Mouse (Mus musculus) limb, embryonic 15.5 days (tissue): ENCODE results near the gene Tmem125. TPM values are rescaled to one million over a fixed set of nuclear protein-coding genes. Genes with fewer than 3 reads are reported as not detected.
"Not testable (repeated sequence)": the region's sequence is repeated elsewhere in the genome, so short reads cannot be mapped to it uniquely, and the experiment has no call there.

ENCODE experiments used
- ATAC-seq: fragments of 200-750 bp; cut with Nextera tagmentation; 2 replicates; pipeline ENCODE4 v1.8.0; 2017; ENCODE audit warnings: low read depth, moderate TSS enrichment; ENCODE audit not compliant: insufficient number of reproducible peaks, low FRiP score, low TSS enrichment
- H3K27ac ChIP-seq: fragments of 300-500 bp; sonication (generic); 2 replicates; pipeline ENCODE4 v1.5.1; 2015; ENCODE audit warnings: moderate library complexity, mild to moderate bottlenecking, inconsistent platforms
- H3K27me3 ChIP-seq: fragments of 300-500 bp; sonication (generic); 2 replicates; pipeline ENCODE4 v1.6.1; 2015; ENCODE audit warnings: inconsistent platforms
- H3K36me3 ChIP-seq: fragments of 300-500 bp; sonication (generic); 2 replicates; pipeline ENCODE4 v1.6.1; 2015; ENCODE audit warnings: inconsistent platforms
- H3K4me1 ChIP-seq: fragments of 300-500 bp; sonication (generic); 2 replicates; pipeline ENCODE4 v1.6.1; 2015; ENCODE audit warnings: inconsistent platforms
- H3K4me2 ChIP-seq: fragments of 300-500 bp; sonication (generic); 2 replicates; pipeline ENCODE4 v1.6.1; 2015; ENCODE audit warnings: mild to moderate bottlenecking, inconsistent platforms
- H3K4me3 ChIP-seq: fragments of 300-500 bp; sonication (generic); 2 replicates; pipeline ENCODE4 v1.5.1; 2015; ENCODE audit warnings: mild to moderate bottlenecking, inconsistent platforms
- H3K9ac ChIP-seq: fragments of 300-500 bp; sonication (generic); 2 replicates; pipeline ENCODE4 v1.6.1; 2015; ENCODE audit warnings: inconsistent platforms
- H3K9me3 ChIP-seq: fragments of 300-500 bp; sonication (generic); 2 replicates; pipeline ENCODE4 v1.6.1; 2016; ENCODE audit warnings: inconsistent platforms
- WGBS: fragments of 180-500 bp; shearing (Covaris S2); methylation state at CpG from one replicate; pipeline ENCODE4 v1.1.7; 2015; 5-methylcytosine and 5-hydroxymethylcytosine counted together
- polyA plus RNA-seq: library from polyadenylated mRNA; unstranded; fragments of >200 nt; fragmentation: Nextera tagmentation; extraction: Ambion mirVana; gene quantifications from 2 replicates; pipeline ENCODE4 v1.2.1, GENCODE M21; 2015

Gene Tmem125
- polyA plus RNA-seq, 1 experiment from 2014 or later = 22.9 TPM

DNA sequence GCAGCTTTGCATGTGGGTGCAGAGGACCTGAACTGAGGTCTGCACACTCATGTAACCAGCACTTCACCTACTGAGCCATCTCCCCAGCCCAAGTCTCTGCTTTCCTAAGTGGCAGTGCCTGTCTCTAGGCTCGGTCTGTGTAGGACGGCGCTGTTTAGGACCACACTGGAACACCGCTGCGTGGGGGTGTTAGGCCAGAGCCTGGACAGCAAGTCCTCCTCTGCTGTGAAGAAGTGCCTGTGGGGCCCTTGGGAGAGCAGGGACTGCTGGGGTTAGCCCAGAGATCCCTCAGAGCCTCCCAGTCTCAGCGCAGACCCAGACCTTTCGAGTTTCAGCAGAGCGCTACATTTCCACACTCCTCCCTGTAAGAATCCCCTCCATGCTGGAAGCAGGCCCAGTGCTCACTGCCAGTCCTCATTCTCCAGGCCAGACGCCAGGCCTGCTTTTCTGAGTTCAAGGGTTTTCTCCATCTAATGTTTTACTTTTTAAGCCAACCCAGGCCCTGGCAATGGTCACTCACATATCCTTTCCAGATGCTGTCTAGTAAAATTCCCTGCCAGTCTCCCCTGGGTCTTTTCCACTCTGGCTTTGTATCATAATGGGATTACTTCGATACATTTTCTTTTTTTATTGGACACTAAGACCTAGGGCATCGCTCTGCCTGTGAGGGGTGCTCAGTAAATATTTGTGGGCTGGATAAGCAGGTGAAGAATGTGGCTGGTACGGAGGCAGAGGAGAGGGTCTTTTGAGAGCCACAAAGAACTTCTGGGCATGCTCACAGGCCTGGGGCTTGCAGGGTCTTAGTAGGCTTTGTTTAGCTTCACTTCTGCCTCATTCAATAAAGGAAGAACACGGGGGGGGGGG lies 20.4 kb upstream of the Tmem125 start:
- Histone ChIP-seq H3K27me3 (0 out of 2 replicates have a peak, but pooled peaks cover 4% of the 10 kb centered on the region), H3K9ac (peak overlapping the region; percentile 17; the same call in 1 of the 2 replicates)

DNA sequence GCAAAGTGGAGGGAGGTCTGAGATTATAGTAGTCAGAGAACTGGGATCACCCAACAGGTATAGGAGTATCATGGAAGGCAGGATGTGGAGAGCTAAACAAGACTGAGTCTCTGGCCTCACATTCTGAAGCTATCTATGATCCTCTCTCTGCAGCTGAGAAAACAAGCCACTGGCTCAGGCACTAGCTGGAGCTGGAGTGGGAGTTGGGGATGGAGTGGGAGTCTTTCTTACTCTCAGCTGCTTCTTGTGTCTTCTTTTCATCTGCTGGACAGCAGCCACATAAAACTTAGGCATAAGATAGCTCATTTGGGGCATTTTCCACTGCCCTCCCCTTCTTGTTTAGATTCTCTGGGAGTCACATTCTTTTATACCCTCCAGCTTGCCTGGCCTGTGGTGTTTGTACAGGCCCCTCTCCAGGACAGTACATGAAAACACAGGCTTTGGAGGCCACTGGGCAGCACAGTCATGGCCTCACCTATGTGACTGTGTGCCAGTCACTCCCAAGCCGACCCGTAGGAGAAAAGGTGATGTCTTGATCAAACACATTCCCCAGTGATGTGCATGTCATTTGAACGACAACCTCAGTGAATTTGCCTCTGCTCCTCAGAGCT lies 9.3 kb upstream of the Tmem125 start:
- no peak overlapping the region for H3K9ac ChIP-seq
- H3K27me3 ChIP-seq = no peaks in the 10 kb centered on the region
- H3K4me1 ChIP-seq = no peaks in the 10 kb centered on the region
- no peak overlapping the region for H3K4me2 ChIP-seq
- no peaks in the 10 kb centered on the region for H3K9me3 ChIP-seq
- no peak overlapping the region for H3K4me3 ChIP-seq
- no peaks in the 10 kb centered on the region for H3K36me3 ChIP-seq
- ATAC-seq = no peak
- no peak overlapping the region for H3K27ac ChIP-seq
- WGBS = 74% methylated on average over 3 of the region's 3 CpGs

More for the DNA sequence above, 20.4 kb upstream of the Tmem125 start:
- Histone ChIP-seq H3K9me3 (no peaks in the 10 kb centered on the region), H3K4me2 (0 out of 2 replicates have a peak overlapping the region, but pooled peaks have one; percentile 22), H3K4me1 (peaks cover 19% of the 10 kb centered on the region), H3K36me3 (no peaks in the 10 kb centered on the region), H3K27ac (peak overlapping the region; percentile 87), H3K4me3 (no peak overlapping the region)
- WGBS = 49% methylated on average over 13 of the region's 13 CpGs
- ATAC-seq = peak; percentile 72

DNA sequence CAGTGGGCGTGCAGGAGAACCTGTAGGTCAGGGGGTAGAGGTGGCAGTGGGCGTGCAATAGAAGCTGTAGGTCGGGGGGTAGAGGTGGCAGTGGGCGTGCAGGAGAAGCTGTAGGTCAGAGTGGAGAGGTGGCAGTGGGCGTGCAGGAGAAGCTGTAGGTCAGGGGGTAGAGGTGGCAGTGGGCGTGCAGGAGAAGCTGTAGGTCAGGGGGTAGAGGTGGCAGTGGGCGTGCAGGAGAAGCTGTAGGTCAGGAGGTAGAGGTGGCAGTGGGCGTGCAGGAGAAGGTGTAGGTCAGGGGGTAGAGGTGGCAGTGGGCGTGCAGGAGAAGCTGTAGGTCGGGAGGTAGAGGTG lies 4.3 kb upstream of the Tmem125 start:
- not testable (repeated sequence) for H3K9ac ChIP-seq, H3K9me3 ChIP-seq, H3K27me3 ChIP-seq, H3K27ac ChIP-seq, H3K4me1 ChIP-seq, ATAC-seq, H3K4me2 ChIP-seq, H3K4me3 ChIP-seq, H3K36me3 ChIP-seq
- 87% methylated on average over 10 of the region's 10 CpGs for WGBS

DNA sequence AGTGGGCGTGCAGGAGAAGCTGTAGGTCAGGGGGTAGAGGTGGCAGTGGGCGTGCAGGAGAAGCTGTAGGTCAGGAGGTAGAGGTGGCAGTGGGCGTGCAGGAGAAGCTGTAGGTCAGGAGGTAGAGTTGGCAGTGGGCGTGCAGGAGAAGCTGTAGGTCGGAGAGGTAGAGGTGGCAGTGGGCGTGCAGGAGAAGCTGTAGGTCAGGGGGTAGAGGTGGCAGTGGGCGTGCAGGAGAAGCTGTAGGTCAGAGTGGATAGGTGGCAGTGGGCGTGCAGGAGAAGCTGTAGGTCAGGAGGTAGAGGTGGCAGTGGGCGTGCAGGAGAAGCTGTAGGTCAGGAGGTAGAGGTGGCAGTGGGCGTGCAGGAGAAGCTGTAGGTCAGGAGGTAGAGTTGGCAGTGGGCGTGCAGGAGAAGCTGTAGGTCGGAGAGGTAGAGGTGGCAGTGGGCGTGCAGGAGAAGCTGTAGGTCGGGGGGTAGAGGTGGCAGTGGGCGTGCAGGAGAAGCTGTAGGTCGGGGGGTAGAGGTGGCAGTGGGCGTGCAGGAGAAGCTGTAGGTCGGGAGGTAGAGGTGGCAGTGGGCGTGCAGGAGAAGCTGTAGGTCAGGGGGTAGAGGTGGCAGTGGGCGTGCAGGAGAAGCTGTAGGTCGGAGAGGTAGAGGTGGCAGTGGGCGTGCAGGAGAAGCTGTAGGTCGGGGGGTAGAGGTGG lies 3.7 kb upstream of the Tmem125 start:
- H3K9me3 ChIP-seq, ATAC-seq, H3K4me2 ChIP-seq, H3K36me3 ChIP-seq, H3K27ac ChIP-seq, H3K9ac ChIP-seq, H3K4me3 ChIP-seq, H3K27me3 ChIP-seq: not testable (repeated sequence)
- H3K4me1 ChIP-seq = peaks cover 12% of the 10 kb centered on the region
- WGBS = 87% methylated on average over 23 of the region's 23 CpGs

DNA sequence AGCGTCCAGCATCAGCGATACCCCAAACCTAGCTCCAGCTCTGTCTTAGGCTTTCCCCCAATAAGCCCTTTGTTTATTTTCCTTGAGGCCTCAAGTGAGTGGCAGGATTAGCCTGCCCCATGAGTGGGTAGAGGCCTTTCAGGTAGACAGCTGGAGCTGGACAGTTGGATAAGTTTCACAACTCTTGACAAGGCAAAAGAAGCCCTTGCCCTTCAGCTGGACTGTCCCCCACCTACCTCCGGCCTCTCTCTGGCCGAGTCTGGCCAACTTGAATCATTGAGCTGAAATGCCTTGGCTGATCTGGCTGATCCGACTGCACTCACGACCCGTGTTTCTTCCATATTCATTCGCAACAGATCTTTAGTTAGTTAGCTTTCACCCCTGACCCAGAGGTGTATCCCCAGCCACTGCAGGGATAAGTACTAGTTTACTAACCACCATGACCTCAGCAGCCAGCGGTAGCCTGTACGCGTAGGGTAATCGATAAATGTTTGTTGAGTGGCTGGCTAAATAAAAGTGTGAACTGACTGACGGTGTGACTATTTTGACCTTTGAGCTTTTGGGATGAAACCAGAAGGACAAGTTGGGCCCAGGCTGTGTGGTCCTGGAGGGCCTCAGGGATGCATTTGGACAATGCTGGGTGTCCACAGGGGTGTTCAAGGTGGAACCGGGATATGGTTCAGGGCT lies 740 bp upstream of the Tmem125 start:
- no peak overlapping the region for H3K27ac ChIP-seq
- peak overlapping the region; percentile 57; the same call in 1 of the 2 replicates for H3K4me2 ChIP-seq
- peaks cover 4% of the 10 kb centered on the region; the same call in 1 of the 2 replicates for H3K27me3 ChIP-seq
- no peaks in the 10 kb centered on the region for H3K36me3 ChIP-seq
- 75% methylated on average over 14 of the region's 14 CpGs for WGBS
- no peak overlapping the region for H3K4me3 ChIP-seq
- no peaks in the 10 kb centered on the region for H3K9me3 ChIP-seq
- H3K9ac ChIP-seq = no peak overlapping the region
- peaks cover 19% of the 10 kb centered on the region for H3K4me1 ChIP-seq
- ATAC-seq = no peak

DNA sequence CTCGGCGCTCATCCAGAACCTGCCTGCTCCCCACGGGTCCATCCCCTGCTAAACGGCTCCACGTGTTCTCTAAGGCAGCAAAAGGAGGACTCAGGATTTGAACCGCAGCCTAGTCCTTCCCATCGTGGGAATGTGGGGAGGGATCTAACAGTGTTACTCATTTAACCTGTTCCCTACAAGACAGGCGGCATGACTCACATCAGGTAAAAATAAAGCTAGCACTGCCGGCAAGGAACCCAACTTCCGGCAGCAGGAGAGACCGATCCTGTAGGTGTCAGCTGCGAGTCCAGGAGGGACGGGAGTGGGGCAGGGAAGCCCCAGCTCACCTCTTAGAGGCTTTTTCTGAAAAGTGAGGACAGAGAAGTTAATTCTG lies 700 bp downstream of the Tmem125 start:
- H3K27ac ChIP-seq = peak overlapping the region; percentile 78
- no peak overlapping the region for H3K9ac ChIP-seq
- peaks cover 4% of the 10 kb centered on the region; the same call in 1 of the 2 replicates for H3K27me3 ChIP-seq
- H3K4me2 ChIP-seq = peak overlapping the region; percentile 57
- H3K9me3 ChIP-seq = no peaks in the 10 kb centered on the region
- peak; percentile 37 for ATAC-seq
- H3K36me3 ChIP-seq = no peaks in the 10 kb centered on the region
- WGBS = 6% methylated on average over 13 of the region's 13 CpGs
- H3K4me1 ChIP-seq = peaks cover 19% of the 10 kb centered on the region
- peak overlapping the region; percentile 34 for H3K4me3 ChIP-seq

DNA sequence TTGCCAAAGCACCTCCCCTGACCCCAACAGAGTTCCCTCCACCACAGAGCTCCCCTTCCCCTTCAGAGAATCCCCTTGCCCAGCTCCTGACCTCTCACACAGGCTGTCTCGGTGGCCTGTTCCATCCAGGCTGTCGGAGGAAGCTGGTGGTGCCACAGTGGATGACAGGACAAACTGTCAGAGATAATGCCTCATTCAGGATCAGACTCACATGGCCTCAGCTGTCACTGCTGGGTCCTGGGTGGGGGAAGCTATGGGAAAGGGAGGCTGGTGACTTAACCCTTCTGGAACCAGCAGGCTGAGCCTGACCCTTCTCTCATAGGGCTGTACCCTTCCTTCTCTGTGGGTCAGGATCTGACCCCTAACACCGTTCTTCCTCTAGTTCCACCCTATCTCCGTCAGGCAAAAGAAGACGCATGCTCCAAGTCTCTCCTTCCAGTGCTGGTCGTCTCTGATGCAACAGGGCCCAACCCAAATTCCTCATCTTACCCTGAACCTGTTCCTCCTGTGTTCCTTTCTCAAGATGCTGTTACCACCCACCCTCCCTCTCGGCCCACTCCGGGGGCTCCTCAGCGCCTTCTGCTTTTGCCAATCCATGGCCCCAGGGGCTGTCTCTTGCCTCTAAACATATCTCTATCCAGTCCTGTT lies 1.2 kb downstream of the Tmem125 start:
- no peaks in the 10 kb centered on the region for H3K9me3 ChIP-seq
- peaks cover 4% of the 10 kb centered on the region; the same call in 1 of the 2 replicates for H3K27me3 ChIP-seq
- peak overlapping the region; percentile 78 for H3K27ac ChIP-seq
- peak overlapping the region; percentile 34; the same call in 1 of the 2 replicates for H3K4me3 ChIP-seq
- H3K4me2 ChIP-seq = 0 out of 2 replicates have a peak overlapping the region, but pooled peaks have one; percentile 57
- no peaks in the 10 kb centered on the region for H3K36me3 ChIP-seq
- 50% methylated on average over 9 of the region's 9 CpGs for WGBS
- ATAC-seq = no peak
- peaks cover 19% of the 10 kb centered on the region for H3K4me1 ChIP-seq
- no peak overlapping the region for H3K9ac ChIP-seq

DNA sequence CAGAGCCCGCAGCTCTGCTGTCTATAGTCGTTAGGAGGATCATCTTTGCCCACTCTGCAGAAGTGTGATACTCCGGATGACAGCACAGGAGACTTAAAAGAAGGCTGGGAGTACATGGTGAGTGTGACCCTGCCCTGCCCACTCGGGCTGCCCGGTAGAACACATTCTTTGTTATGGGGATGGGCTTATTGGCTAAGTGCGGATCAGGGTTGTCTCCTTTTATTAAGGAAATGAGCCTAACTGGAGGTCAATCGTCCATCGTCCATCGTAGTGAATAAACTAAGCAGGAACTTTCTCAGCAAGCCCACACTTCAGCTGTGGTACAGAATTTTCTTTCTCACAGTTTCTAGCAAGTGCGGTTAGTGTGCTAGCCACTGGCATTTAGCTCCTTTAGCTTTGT lies 3.9 kb downstream of the Tmem125 start:
- H3K4me3 ChIP-seq = no peak overlapping the region
- ATAC-seq = no peak
- H3K27ac ChIP-seq = no peak overlapping the region
- H3K27me3 ChIP-seq = peaks cover 4% of the 10 kb centered on the region; the same call in 1 of the 2 replicates
- no peak overlapping the region for H3K9ac ChIP-seq
- H3K4me1 ChIP-seq = peaks cover 22% of the 10 kb centered on the region
- H3K9me3 ChIP-seq = no peaks in the 10 kb centered on the region
- H3K36me3 ChIP-seq = no peaks in the 10 kb centered on the region
- WGBS = 27% methylated on average over 10 of the region's 10 CpGs
- no peak overlapping the region for H3K4me2 ChIP-seq

DNA sequence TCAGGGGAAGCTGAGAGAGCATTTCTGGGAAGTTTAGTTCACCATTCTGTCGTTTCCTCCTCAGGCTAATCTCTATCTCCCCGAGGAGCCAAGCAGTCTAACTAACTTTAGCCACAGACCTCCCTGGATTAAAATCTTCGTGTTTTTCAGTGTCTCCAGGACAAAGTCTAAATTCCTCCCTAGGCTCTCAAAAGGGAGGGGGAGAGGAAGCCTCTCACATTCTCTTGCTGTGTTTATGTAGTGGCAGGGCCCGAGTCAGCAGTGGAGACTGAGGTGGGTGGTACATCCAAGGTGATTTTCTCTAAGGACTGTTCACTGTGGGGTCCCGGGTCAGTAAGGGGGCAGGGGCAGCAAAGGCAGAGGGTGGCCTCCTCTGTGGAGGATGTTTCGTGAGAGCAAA lies 6.0 kb downstream of the Tmem125 start:
- no peaks in the 10 kb centered on the region for H3K9me3 ChIP-seq
- H3K4me2 ChIP-seq = no peak overlapping the region
- no peak overlapping the region for H3K4me3 ChIP-seq
- 0 out of 2 replicates have a peak, but pooled peaks cover 10% of the 10 kb centered on the region for H3K4me1 ChIP-seq
- no peaks in the 10 kb centered on the region for H3K36me3 ChIP-seq
- ATAC-seq = no peak
- peaks cover 4% of the 10 kb centered on the region; the same call in 1 of the 2 replicates for H3K27me3 ChIP-seq
- WGBS = 43% methylated on average over 6 of the region's 6 CpGs
- H3K9ac ChIP-seq = no peak overlapping the region
- no peak overlapping the region for H3K27ac ChIP-seq

DNA sequence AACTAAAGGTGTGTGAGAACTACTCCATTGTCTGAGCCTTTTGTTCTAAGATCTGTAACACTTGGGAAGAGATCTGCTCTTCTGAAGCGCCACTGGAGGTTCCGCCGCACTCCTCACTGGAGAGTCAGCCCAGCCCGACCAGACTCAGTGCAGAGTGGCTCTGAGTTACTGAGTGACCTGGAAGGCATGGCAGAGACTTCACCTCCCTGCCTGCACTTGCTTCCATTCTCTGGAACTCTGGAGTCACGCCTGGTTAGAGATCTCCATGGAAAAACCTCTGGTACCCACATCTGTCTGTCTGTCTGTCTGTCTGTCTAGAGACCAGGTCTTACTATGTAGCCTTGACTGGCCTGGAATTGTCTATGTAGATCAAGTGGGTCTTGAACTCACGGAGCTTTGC lies 8.2 kb downstream of the Tmem125 start:
- no peak for ATAC-seq
- Histone ChIP-seq H3K9ac (no peak overlapping the region), H3K4me1 (0 out of 2 replicates have a peak, but pooled peaks cover 6% of the 10 kb centered on the region), H3K4me3 (no peak overlapping the region), H3K9me3 (no peaks in the 10 kb centered on the region), H3K36me3 (no peaks in the 10 kb centered on the region), H3K27ac (no peak overlapping the region), H3K4me2 (no peak overlapping the region), H3K27me3 (no peaks in the 10 kb centered on the region)
- 81% methylated on average over 6 of the region's 6 CpGs for WGBS

DNA sequence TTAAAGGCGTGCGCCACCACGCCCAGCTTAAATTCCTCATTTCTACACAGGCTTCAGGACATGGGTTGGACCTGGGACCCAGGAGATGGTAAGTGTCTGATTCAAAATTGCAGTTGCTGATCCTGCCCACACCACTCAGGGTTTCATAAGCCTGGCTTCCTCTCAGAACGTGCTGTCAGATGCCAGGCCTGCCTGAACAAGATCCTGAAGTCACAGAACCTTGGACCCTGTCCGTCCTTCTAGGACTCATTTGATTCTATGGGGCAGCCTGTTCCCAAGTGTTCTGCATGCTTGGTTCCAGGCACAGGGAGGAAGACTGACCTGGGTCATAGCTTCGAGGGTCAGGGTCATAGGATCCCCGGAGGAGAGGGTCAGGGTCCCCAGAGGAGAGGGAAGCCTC lies 10.2 kb downstream of the Tmem125 start:
- 75% methylated on average over 7 of the region's 7 CpGs for WGBS
- H3K27ac ChIP-seq = no peak overlapping the region

More for the DNA sequence above, 10.2 kb downstream of the Tmem125 start:
- Histone ChIP-seq H3K9me3 (no peaks in the 10 kb centered on the region), H3K27me3 (no peaks in the 10 kb centered on the region), H3K4me1 (0 out of 2 replicates have a peak, but pooled peaks cover 3% of the 10 kb centered on the region), H3K4me3 (no peak overlapping the region), H3K4me2 (no peak overlapping the region), H3K9ac (no peak overlapping the region), H3K36me3 (no peaks in the 10 kb centered on the region)
- ATAC-seq = no peak
